Mouse (Mus musculus) limb, embryonic 10.5 days (tissue): ENCODE results near the gene Swap70. TPM values are rescaled to one million over a fixed set of nuclear protein-coding genes. Genes with fewer than 3 reads are reported as not detected.
A peak's percentile ranks its signal among the peaks of the same experiment; 100 is the strongest.

Experiments used
- DNase-seq: peaks from one replicate; pipeline ENCODE4 v3.0.0-alpha.2; 2017; ENCODE audit warnings: low spot score
- H3K27ac ChIP-seq: fragments of 300-500 bp; sonication (generic); 2 replicates; pipeline ENCODE4 v1.5.1; 2016; ENCODE audit warnings: mild to moderate bottlenecking
- H3K27me3 ChIP-seq: fragments of 300-500 bp; sonication (generic); 2 replicates; pipeline ENCODE4 v1.6.1; 2016; ENCODE audit warnings: low read depth, mild to moderate bottlenecking; ENCODE audit not compliant: poor library complexity, severe bottlenecking
- H3K36me3 ChIP-seq: fragments of 300-500 bp; sonication (generic); 2 replicates; pipeline ENCODE4 v1.6.1; 2016; ENCODE audit warnings: mild to moderate bottlenecking, moderate library complexity
- H3K4me1 ChIP-seq: fragments of 300-500 bp; sonication (generic); 2 replicates; pipeline ENCODE4 v1.6.1; 2016
- H3K4me3 ChIP-seq: fragments of 300-500 bp; sonication (generic); 2 replicates; pipeline ENCODE4 v1.5.1; 2016; ENCODE audit warnings: mild to moderate bottlenecking, moderate library complexity
- H3K9me3 ChIP-seq: fragments of 300-500 bp; sonication (generic); replicated peaks from 2 replicates; pipeline ENCODE4 v1.6.1; 2016; ENCODE audit warnings: mild to moderate bottlenecking
- WGBS: fragments of 180-500 bp; shearing (Covaris S2); methylation state at CpG from one replicate; pipeline ENCODE4 v1.1.7; 2016; 5-methylcytosine and 5-hydroxymethylcytosine counted together
- polyA plus RNA-seq: library from polyadenylated mRNA; unstranded; fragments of >200 nt; fragmentation: Nextera tagmentation; extraction: Ambion mirVana; gene quantifications from 2 replicates; pipeline ENCODE4 v1.2.1, GENCODE M21; 2016

Swap70 gene
- polyA plus RNA-seq = 32.8 and 34.8 TPM in 2 replicates

DNA sequence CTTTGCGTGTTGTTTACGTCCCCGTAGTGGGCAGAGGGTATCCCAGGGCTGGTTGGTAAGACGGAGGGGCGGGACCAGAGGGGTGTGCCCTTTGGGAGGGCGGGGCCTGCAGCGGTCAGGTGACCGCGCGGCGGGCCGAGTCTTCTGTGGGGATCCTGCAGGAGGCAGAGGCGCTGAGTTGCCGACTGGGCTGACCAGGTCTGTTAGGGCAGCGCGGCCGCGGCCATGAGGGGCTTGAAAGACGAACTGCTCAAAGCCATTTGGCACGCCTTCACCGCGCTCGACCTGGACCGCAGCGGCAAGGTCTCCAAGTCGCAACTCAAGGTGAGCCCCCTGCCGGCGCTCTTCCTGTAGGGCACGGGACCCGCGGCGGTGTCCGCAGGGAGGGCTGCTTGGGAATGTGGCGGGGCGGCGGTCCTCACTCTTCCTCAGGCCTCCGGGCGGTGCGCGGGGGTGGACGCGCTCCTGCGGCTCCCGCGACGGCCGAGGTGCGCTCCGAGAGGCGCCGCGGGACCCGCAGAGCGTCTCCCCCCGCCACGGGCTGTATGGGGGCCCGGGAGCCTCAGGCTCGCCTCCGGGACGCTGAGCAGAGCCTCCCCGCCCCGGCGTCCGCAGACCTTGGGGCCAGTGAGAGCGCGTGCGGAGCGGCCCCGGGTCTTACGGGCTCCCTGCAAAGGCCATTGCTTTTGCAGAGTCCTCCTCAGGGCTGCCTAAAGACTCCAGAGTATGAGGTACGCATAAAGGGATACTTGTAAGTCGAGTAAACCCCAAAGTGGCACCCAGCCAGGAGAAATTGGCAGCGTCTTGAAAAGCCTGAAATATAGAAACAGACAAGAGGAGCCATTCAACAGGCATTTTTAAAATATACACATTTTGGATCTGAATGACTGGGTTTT lies at the start of gene Swap70:
Gene Swap70 (plus strand): TSS at position 126 of the 896 bp plus-strand sequence.
- DNase-seq = peak; percentile 94
- no peaks in the 10 kb centered on the region for H3K9me3 ChIP-seq
- peaks cover 19% of the 10 kb centered on the region for H3K4me1 ChIP-seq
- H3K36me3 ChIP-seq = peaks cover 19% of the 10 kb centered on the region
- under 1% methylated on average over 73 of the region's 73 CpGs for WGBS
- H3K27me3 ChIP-seq = no peaks in the 10 kb centered on the region
- H3K27ac ChIP-seq = peak within 1 kb of the TSS; percentile 95
- peak within 1 kb of the TSS; percentile 75 for H3K4me3 ChIP-seq

DNA sequence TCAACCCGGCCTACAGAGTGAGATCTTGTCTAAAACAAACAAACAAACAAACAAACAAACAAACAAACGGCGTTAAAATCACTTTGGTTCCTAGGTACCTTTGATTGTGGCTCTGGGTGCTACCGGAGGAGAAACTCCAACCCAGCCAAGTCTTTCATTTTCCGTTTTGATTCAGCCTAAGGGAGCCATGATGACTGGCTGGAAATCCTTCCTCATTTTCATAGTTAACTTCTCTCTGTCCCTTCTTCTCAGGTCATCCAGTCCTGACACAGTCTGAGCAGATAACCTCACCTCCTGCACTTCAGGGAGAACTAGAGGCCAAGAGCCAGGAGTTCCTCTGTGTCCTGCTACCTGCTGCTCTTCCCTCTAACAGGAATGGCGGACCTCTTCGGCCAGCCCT lies 42.3 kb upstream of the Swap70 start:
- H3K9me3 ChIP-seq = no peaks in the 10 kb centered on the region
- H3K36me3 ChIP-seq = no peaks in the 10 kb centered on the region
- 88% methylated on average over 7 of the region's 7 CpGs for WGBS
- H3K4me3 ChIP-seq = no peak overlapping the region
- H3K27ac ChIP-seq = no peak overlapping the region
- DNase-seq = no peak
- no peaks in the 10 kb centered on the region for H3K27me3 ChIP-seq
- H3K4me1 ChIP-seq = no peaks in the 10 kb centered on the region

- no peak overlapping the region for H3K4me3 ChIP-seq
- DNase-seq = no peak
- no peaks in the 10 kb centered on the region for H3K4me1 ChIP-seq
- H3K36me3 ChIP-seq = no peaks in the 10 kb centered on the region
- H3K27me3 ChIP-seq = no peaks in the 10 kb centered on the region
- no peaks in the 10 kb centered on the region for H3K9me3 ChIP-seq
- no peak overlapping the region for H3K27ac ChIP-seq
These were observed 40.9 kb upstream of the Swap70 start for GRCm38 (mm10) chr7:110180613-110181012.

DNA sequence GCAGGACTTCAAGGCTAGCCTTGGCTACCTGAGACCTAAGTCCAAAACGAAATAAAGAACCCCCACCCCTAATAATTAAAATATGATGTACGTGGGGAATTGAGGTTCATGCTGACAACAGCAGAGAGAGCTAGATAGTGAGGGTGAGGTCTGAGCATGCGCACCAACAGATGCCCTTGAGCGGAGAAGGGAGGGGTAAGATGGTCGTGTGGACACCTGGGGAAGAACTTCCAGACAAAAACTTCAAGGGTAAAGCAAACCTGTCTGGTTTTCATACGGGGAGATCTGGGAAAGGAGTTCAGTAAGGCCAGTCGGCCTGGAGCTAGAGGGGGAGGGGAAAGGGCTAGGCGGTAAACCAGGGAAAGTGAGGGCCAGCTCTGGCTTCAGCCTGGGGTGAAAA lies 40.1 kb upstream of the Swap70 start:
- H3K4me1 ChIP-seq = no peaks in the 10 kb centered on the region
- H3K36me3 ChIP-seq = no peaks in the 10 kb centered on the region
- H3K27me3 ChIP-seq = no peaks in the 10 kb centered on the region
- no peaks in the 10 kb centered on the region for H3K9me3 ChIP-seq
- no peak overlapping the region for H3K27ac ChIP-seq
- WGBS = 63% methylated on average over 8 of the region's 8 CpGs
- no peak overlapping the region for H3K4me3 ChIP-seq
- no peak for DNase-seq

GRCm38 (mm10) chr7:110184608-110185007 lies 36.9 kb upstream of the Swap70 start:
- no peak for DNase-seq
- Histone ChIP-seq H3K27me3 (no peaks in the 10 kb centered on the region), H3K9me3 (no peaks in the 10 kb centered on the region), H3K27ac (no peak overlapping the region), H3K4me3 (no peak overlapping the region), H3K4me1 (no peaks in the 10 kb centered on the region), H3K36me3 (no peaks in the 10 kb centered on the region)
- 90% methylated on average over 3 of the region's 3 CpGs for WGBS

DNA sequence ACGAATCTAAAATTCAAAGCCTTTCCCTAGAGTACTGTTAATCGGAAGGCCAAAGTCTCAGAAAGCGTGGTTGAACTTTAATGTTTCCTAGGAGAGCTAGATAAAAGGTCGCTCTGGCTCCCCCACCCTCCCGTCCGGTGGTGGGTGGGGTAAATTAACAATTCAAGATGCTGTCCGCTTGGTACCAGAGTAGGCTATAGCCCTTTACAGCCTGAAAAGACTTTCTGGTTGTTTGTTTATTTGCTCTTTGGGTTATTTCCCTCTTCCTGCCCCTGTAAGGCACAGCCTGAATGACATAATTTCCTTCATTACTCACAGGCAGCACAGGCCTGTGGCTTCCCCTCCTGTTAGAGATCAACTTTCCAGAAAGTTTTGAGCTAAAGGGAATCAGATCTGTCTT lies 31.6 kb upstream of the Swap70 start:
- Histone ChIP-seq H3K27ac (peak overlapping the region; percentile 16; the same call in 1 of the 2 replicates), H3K4me1 (peaks cover 9% of the 10 kb centered on the region; the same call in 1 of the 2 replicates), H3K4me3 (no peak overlapping the region), H3K36me3 (no peaks in the 10 kb centered on the region), H3K27me3 (no peaks in the 10 kb centered on the region), H3K9me3 (no peaks in the 10 kb centered on the region)
- DNase-seq = no peak
- WGBS = 48% methylated on average over 7 of the region's 7 CpGs

- no peaks in the 10 kb centered on the region for H3K9me3 ChIP-seq
- no peak overlapping the region for H3K27ac ChIP-seq
- no peak overlapping the region for H3K4me3 ChIP-seq
- 96% methylated on average over 3 of the region's 3 CpGs for WGBS
- H3K4me1 ChIP-seq = peaks cover 9% of the 10 kb centered on the region; the same call in 1 of the 2 replicates
- DNase-seq = no peak
- no peaks in the 10 kb centered on the region for H3K27me3 ChIP-seq
- H3K36me3 ChIP-seq = no peaks in the 10 kb centered on the region
These were observed 28.3 kb upstream of the Swap70 start for GRCm38 (mm10) chr7:110193186-110193585.

GRCm38 (mm10) chr7:110197176-110197575 lies 24.3 kb upstream of the Swap70 start:
- 84% methylated on average over 7 of the region's 7 CpGs for WGBS
- H3K9me3 ChIP-seq = no peaks in the 10 kb centered on the region

GRCm38 (mm10) chr7:110201933-110202332 lies 19.6 kb upstream of the Swap70 start:
- Histone ChIP-seq H3K9me3 (peaks cover 3% of the 10 kb centered on the region; the same call in 1 of the 2 replicates), H3K27me3 (no peaks in the 10 kb centered on the region), H3K4me1 (no peaks in the 10 kb centered on the region), H3K36me3 (no peaks in the 10 kb centered on the region), H3K4me3 (no peak overlapping the region), H3K27ac (no peak overlapping the region)
- DNase-seq = no peak
- WGBS = 95% methylated on average over 6 of the region's 6 CpGs

More at GRCm38 (mm10) chr7:110197176-110197575, 24.3 kb upstream of the Swap70 start:
- Histone ChIP-seq H3K27ac (no peak overlapping the region), H3K4me1 (peaks cover 4% of the 10 kb centered on the region; the same call in 1 of the 2 replicates), H3K36me3 (no peaks in the 10 kb centered on the region), H3K27me3 (no peaks in the 10 kb centered on the region), H3K4me3 (no peak overlapping the region)
- DNase-seq = no peak

- DNase-seq = no peak
- H3K4me3 ChIP-seq = no peak overlapping the region
- H3K36me3 ChIP-seq = no peaks in the 10 kb centered on the region
- H3K27ac ChIP-seq = no peak overlapping the region
- no peaks in the 10 kb centered on the region for H3K4me1 ChIP-seq
- H3K9me3 ChIP-seq = peaks cover 5% of the 10 kb centered on the region; the same call in 1 of the 2 replicates
- H3K27me3 ChIP-seq = no peaks in the 10 kb centered on the region
- WGBS = 89% methylated on average over 4 of the region's 4 CpGs
These were observed 17.3 kb upstream of the Swap70 start for GRCm38 (mm10) chr7:110204208-110204607.

DNA sequence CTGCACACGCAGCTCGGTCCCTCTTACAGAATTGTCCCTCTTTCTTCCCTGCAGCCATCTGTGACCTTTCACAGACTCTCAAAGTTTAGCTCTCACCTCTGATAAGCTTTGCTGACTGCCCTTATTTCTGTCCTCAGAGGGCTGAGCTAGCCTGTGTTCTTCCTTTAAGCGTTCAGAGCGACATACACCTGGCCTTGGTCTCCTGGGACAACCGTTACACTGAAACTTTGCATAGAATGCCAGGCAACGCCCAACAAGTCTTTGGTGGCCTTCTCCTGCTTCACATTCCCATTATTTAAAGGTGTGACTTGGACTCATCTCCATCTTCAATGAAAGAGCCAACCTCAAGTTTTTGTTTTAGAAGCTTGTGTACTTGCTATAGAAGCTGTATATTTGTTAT lies 13.2 kb upstream of the Swap70 start:
- H3K4me3 ChIP-seq = no peak overlapping the region
- WGBS = 87% methylated on average over 6 of the region's 6 CpGs
- no peak for DNase-seq
- no peak overlapping the region for H3K27ac ChIP-seq
- no peaks in the 10 kb centered on the region for H3K4me1 ChIP-seq
- H3K9me3 ChIP-seq = peaks cover 5% of the 10 kb centered on the region; the same call in 1 of the 2 replicates
- H3K36me3 ChIP-seq = no peaks in the 10 kb centered on the region
- H3K27me3 ChIP-seq = no peaks in the 10 kb centered on the region

DNA sequence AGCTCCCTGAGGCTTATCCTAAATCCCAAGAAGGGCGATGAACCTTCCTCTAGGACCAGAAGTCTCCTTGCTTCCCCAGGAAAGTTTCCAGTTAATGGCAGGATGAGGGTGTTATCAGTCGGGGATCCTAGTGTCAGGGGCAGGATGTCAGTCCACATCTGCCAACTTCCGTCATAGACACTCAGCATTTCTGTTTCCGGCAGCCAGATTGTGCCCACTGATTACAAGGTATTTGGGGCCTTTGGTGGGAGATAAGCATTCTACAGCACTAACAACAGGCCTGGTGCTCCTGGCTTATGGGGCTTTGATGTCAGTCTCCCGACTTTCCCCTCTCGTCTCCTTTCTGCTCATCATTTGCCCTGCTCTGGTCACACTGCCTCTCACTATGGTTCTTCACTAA lies 12.1 kb upstream of the Swap70 start:
- H3K27me3 ChIP-seq = no peaks in the 10 kb centered on the region
- no peak overlapping the region for H3K27ac ChIP-seq
- no peak overlapping the region for H3K4me3 ChIP-seq
- peaks cover 5% of the 10 kb centered on the region; the same call in 1 of the 2 replicates for H3K9me3 ChIP-seq
- WGBS = 74% methylated on average over 6 of the region's 6 CpGs
- H3K4me1 ChIP-seq = no peaks in the 10 kb centered on the region
- DNase-seq = no peak
- H3K36me3 ChIP-seq = no peaks in the 10 kb centered on the region

DNA sequence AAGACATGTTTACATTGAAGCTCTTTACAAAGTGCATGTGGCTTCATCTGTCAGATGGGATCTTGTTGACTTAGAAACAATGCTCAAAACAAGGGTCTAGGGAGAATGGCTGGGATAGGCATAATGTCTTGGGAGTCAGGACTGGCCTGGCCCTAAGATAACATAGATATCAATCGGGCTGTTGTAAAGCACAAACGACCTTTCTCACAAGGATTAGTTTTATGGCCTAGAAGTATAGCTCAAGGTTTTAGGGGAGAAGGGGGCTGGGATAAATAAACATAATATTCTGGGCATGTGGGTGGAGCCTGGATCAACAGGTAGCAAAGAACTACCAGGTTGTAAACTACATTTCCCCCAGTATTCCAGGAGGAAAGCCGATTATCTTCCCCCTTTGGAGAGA lies 10.5 kb upstream of the Swap70 start:
- Histone ChIP-seq H3K27me3 (no peaks in the 10 kb centered on the region), H3K36me3 (no peaks in the 10 kb centered on the region), H3K4me3 (no peak overlapping the region), H3K27ac (no peak overlapping the region), H3K9me3 (peaks cover 5% of the 10 kb centered on the region; the same call in 1 of the 2 replicates), H3K4me1 (no peaks in the 10 kb centered on the region)
- 77% methylated on average over 3 of the region's 3 CpGs for WGBS
- no peak for DNase-seq
